Mouse (Mus musculus): ENCODE data around the gene Slc22a20.
A peak's percentile ranks its signal among the peaks of the same experiment; 100 is the strongest.

The Slc22a20 gene

GRCm38 (mm10) chr19:5950218-5950617 is 35.7 kb downstream of the Slc22a20 start:
- no peak for DNase-seq

DNA sequence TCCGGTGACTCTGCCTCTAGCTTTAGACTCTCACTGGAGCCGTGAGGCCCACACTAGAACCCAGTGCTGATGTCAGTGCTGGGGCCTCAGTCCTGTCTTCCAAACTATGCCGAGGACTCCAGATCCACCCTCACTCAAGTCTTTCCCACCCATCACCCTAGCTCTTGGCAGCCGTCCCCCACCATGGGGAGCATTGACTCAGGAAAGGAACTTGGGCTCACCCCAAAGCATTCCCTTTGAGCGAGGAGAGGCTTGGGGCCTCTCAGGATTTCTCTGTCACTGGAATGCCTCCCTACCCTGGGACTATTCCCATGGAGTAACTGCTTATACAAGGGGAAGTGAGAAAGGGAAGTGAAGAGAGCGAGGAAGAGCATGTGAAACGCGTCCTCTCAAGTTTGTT is 40.1 kb downstream of the Slc22a20 start:
- DNase-seq, result peak; percentile 55

DNA sequence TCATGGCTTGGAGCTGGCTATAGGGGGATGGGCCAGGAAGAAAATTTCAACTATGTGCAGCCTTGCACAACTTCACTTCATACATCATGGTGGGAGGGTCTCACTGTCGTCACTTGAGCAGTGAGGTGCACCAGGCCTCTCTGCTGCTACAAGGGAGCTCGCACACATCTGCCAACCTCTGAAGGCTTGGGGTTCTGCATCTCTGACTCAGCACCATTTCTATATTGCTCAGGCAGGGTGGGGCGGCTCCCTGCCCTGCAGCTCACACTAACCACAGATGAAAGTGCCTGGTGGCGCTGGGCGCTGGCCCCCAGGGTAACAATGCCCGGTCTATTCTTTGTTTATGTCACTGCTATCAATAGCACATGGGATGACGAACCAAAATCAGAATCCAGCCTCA is 40.9 kb downstream of the Slc22a20 start:
- DNase-seq, result peak; percentile 58

- DNase-seq, result no peak
Measured at GRCm38 (mm10) chr19:5944145-5944544, 41.8 kb downstream of the Slc22a20 start.

DNA sequence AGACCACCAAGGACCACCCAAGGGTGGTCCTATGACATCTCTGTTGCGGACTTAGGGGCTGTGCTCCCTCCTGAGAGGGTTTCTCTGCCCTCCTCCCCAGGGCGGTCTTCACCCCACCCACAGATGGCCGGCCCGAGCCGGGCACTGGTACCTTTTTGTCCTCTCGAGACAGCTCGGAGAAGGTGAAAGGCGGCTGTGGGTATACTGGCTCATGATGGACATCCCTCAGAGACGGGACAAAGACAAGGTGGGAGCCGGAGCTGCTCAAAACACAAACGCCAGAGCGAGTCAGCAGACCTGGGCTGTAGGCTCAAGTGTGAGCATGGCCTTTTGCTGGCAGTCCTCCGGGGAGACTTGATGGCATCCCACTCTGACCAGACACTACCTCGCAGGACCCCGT is 42.5 kb downstream of the Slc22a20 start:
- no peak for DNase-seq

DNA sequence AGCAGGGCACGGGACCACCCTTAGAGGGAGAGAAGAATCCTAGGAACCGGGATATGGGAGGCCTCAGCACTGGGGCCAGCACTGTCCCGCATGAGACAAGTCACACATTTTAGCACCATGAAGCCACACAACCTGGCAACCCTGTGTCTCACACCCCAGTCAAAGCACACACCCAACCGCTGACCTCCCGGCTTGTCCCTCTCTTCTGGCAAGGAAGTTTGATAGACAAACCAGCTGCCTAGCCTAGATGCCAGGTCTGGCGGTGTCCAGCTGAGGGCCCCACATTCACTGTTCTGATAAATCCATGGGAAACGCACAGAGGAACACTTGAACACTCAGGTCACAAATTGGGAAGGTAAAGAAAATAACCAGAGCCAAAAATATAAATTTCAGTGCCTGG is 43.4 kb downstream of the Slc22a20 start:
- no peak for DNase-seq

DNA sequence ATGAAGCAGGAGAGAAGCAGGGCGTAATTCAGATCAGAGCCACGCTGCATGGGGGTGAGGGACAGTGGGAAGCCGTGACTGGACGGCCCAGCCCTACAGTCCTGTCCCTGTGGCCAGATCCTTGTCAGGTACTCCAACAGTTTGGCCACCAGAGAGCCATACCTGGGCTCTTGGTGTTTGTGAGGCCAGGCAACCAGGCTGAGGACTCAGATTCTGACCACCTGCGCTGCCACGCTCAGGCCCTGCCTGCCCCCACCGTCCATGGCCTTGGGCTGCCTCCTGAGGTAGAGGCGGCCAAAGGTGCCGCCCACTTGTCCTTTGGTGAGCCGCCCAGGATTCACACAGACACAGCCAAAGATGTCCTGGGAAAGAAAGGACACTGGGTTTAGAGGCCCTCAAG is 45.3 kb downstream of the Slc22a20 start:
- no peak for DNase-seq

DNA sequence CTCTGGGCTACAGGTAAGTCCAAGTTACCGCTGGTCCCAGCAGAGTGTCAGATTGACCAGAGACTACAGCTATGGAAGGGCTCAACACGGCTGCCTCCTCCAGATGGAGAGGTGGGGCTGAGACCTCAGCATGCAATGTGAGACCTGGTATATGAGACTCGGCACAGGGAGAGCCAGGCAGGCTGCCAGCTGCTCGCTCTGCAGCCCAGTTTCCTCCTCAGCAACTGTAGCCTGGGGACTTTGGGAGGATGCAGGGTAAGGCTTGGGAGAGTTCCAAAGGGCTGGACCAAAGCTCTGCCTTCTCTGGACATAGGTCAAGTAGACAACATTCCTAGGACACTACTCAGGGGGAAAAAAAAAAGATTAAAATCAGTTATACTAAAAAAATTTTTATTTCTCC is 45.8 kb downstream of the Slc22a20 start:
- peak; percentile 83 for DNase-seq

DNA sequence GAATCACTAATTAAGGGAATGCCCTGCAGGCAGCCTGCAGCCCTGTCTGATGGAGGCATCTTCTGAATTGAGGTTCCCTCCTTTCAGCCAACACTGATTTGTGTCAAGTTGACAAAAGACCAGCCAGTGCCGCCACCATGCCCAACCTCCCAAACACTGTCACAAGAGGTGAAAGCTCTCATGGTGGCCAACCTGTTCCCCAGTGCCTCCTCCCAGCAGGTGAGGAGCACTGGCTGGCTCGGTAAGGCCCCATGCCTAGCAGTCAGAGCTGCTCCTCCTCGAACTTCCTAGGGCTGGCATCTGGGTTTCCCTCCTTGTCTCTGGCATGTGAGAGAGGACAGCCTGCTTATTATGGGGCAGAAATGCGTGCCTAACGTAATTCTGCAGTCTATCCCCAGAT is 46.2 kb downstream of the Slc22a20 start:
- DNase-seq, result no peak

GRCm38 (mm10) chr19:5938516-5938915 is 47.4 kb downstream of the Slc22a20 start:
- no peak for DNase-seq

DNA sequence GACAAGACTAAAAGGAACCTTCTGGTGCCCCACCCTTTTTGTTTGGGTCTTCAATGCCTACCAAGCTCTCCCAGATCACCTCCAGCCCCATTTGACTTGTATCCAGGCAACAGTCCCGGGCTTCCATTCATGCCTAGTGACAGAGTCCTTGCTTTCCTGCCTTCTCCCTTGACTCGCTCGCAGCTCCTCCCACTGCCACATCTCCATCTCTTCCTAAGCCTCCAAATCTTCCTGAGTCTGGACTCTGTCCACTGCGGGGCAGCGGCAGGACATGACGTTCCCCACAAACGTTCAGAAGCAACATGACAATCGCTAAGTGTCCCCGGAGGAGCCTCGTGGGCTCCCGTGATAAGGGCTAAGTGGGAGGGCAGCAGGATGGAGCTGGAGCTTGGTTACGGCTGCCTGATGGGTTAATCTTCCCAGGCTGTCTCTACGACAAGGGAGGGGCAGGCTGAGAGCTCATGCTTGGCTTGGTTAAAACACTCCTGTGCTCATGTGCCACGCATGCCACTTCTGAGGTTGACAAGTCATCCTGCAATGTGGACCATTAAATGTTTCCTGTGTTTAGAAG is 48.0 kb downstream of the Slc22a20 start:
- no peak for DNase-seq

GRCm38 (mm10) chr19:5937095-5937835 is 48.7 kb downstream of the Slc22a20 start:
- DNase-seq, result peak; percentile 44

DNA sequence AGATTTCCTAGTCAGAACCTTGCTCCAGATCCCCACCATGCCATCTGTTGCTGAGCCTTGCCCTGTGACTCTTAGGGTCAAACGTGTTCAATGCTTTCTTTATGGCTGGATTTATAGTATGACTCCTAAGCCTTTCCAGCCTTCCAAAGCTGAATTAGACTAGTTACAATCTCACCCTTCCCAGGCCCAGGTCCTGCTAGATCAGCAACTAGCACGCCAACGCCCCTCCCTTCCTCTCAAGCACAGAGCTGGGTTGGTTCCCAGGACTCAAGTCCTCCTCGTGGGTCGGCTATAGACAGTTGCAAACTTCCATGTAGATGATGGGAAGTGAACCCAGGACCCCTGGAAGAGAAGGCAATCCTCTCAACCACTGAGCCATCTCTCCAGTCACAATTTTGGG is 50.3 kb downstream of the Slc22a20 start:
- no peak for DNase-seq

GRCm38 (mm10) chr19:5935266-5935665 is 50.7 kb downstream of the Slc22a20 start:
- DNase-seq, result peak; percentile 72

GRCm38 (mm10) chr19:5929634-5930596 is 56.0 kb downstream of the Slc22a20 start:
- DNase-seq, result peak; percentile 83

DNA sequence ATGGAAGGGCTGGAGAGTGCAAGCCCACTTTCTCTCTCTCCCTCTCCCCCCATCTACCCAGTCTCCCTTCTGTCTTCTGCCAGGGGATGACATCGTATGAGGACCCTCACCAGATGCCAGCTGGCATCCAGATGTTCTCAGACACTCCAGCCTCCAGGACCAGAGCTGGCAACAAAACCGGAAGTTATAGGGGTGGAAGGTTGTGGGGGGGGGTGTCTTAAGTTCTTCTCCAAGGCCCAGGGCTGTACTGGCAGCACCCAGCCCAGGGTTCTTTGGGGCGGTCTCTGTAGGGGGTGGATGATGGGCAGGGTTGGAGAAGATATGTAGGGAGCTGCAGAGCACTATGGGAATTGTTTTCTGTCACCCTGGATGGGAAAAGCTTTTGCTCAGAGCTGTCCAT is 57.4 kb downstream of the Slc22a20 start:
- DNase-seq, result no peak

DNA sequence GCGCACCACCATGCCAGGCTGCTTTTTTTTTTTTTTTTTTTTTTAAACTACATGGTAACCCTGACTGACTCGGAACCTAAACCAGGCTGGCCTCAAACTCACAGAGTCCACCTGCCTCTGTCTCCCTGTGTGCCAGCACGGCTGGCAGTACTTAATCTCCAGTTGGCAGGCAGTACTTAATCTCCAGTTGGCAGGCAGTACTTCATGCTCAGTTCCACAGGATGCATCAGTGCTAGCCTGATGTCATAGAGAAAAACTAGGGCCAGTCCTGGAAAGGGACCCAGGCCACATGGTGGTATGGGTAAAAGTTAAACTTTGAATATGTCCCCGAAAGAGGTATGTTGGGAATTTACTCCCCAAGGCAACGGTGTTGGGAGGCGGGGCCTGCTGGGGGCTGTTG is 57.8 kb downstream of the Slc22a20 start:
- DNase-seq, result no peak

- DNase-seq, result no peak
Measured at GRCm38 (mm10) chr19:5927532-5927931, 58.4 kb downstream of the Slc22a20 start.

GRCm38 (mm10) chr19:5927026-5927425 is 58.9 kb downstream of the Slc22a20 start:
- no peak for DNase-seq

DNA sequence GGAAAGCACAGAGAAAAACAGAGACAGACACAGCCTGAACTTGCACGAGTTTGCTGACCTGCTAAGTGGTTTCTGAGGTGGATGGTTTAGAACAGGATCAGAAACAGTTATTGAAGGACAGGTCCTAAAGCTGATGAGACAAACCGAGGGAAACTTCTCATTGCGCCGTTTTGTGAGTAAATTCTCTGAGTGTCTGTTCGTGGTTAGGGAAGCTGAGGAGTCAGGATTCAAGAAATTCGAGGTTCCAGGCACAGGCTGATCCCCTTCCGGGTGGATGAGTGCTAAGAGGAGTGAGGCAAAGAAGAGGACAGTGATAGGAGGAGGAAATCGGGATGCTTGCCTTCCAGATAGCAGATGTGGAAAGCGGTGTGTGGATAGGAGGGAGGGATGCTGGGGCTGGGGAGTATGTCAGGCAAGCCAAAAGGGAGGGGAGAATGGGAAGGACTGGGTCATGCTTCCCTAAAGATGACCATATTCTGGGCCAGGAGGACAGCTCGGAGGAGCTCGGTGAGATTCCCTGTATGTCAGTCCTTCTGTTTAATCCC is 60.6 kb downstream of the Slc22a20 start:
- DNase-seq, result no peak

DNA sequence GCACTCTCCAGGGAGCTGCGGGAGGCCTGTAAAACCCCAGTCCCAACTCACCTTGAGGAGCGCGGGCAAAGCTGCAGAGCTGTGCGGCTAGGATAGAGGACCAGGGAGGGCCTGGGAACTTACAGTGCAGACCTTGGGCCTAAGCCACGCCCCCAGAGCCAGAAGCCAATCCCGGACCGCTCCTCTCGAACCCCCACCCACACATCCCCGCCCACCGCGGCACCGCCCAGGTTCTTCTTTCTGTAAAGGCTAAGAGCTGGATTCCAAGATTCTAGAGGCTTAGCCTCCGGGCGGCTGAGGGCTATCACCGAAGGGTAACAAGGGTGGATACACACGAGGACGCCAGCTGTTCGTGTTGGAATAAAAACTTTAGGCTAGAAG is 61.2 kb downstream of the Slc22a20 start, which contains the start of gene Cdc42ep2:
Cdc42ep2 (minus strand) TSS at position 104 of the 381 bp plus-strand sequence.
- DNase-seq, result peak; percentile 98

DNA sequence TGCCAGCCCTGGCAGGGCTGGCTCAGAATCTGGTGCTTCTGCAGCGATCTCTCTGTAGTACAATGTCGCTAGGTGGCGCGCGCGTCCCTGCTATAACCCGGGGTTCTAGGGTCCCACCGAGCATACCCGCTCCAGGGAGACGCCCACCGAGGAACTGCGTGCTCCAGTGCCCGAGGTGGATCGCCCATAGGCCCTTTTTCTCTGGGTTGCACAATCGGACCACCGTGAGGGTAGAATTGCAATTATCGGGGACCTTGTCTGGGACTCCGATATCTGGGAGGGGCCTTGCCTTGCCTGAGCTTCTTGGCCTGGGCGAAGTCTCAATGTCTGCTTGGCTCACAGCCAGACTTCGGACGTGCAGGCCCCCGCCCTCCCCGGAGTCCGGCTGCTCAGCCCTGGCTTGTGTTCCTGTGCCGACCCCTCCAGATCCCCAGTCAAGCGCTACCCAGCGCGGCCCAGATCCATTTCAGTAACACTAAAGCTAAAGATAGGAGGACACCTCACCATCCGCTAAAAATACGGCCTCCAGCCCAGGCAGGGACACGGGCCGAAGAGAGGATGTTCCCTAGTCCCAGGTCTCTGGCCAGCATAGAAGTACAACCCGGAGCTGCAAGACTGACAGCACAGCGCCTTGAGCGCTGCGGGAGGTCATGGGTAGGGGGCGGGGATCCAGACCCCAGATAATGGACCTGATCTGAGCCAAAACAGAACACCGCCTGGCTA is 61.8 kb downstream of the Slc22a20 start:
- peak; percentile 98 for DNase-seq

DNA sequence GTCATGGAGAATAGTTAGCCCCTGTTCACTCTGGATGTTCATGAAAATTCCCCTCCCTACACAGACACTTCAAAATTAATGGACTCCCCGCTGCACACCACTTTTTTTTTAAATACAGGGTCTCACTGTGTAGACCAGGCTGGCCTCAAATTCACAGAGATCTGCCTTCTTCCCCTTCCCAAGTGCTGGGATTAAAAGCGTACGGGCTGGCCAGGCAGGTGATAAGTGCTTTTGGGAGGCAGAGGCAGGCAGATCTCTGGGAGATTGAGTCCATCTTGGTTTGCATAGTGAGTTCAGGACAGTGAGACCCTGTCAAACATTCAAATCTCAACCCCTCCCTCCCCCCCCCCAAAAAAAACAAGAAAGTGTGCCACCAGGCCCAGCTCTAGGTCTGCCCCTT is 63.0 kb downstream of the Slc22a20 start:
- DNase-seq, result no peak
